Mouse (Mus musculus): ENCODE results near the gene Ccdc107.

- TF ChIP-seq GATA1 (IDR thresholded peaks at IDR 0.05; ENCODE audit: borderline replicate concordance, low read length) = no peak
- TF ChIP-seq FLI1 (IDR thresholded peaks at IDR 0.05; ENCODE audit: low read length) = no peak
Observed at GRCm38 (mm10) chr4:43503506-43503905, 10.8 kb downstream of the Ccdc107 start.

Data from megakaryocyte, embryonic 14.5 days (primary cell).